Mouse (Mus musculus) bone marrow macrophage, adult 2 months (primary cell): ENCODE results near the gene Ccdc117.

ENCODE experiments used
- CTCF ChIP-seq: IDR thresholded peaks from 2 replicates; pipeline ENCODE4 v1.5.1; 2012; ENCODE audit warnings: low read depth, mild to moderate bottlenecking, low read length, moderate library complexity
- POLR2A ChIP-seq: IDR thresholded peaks from 2 replicates; pipeline ENCODE4 v1.6.1; 2012; ENCODE audit warnings: mild to moderate bottlenecking, low read depth, low read length, borderline replicate concordance

- TF ChIP-seq POLR2A (no peak), CTCF (no peak)
These were observed 13.1 kb downstream of the Ccdc117 start for GRCm38 (mm10) chr11:5528841-5529240.
